Mouse (Mus musculus): Measurements from ENCODE around the gene Rnf187. TPM values are rescaled to one million over a fixed set of nuclear protein-coding genes. Genes with fewer than 3 reads are reported as not detected.

Gene Rnf187
- polyA plus RNA-seq, 1 experiment from 2014 or later = 381 TPM

- ATAC-seq (ENCODE audit: low FRiP score) = no peak
- 0 out of 2 replicates have a peak, but pooled peaks cover 4% of the 10 kb centered on the region for H3K4me1 ChIP-seq (ENCODE audit: control insufficient read depth, insufficient read depth, low read length)
- H3K36me3 ChIP-seq (ENCODE audit: control insufficient read depth, insufficient read depth, low read length) = no peaks in the 10 kb centered on the region
- H3K9ac ChIP-seq (ENCODE audit: low read length) = no peak within 1 kb of the TSS
- no peaks in the 10 kb centered on the region for H3K27me3 ChIP-seq (ENCODE audit: control insufficient read depth, insufficient read depth, low read length)
- no peak within 1 kb of the TSS for H3K4me2 ChIP-seq
- peak; percentile 35 for DNase-seq (ENCODE audit: low spot score, missing footprints)
- no peak within 1 kb of the TSS for H3K4me3 ChIP-seq (ENCODE audit: low read depth, low read length)
- no peaks in the 10 kb centered on the region for H3K9me3 ChIP-seq (ENCODE audit: control insufficient read depth, low read length)
- H3K27ac ChIP-seq (ENCODE audit: low read depth, low read length) = no peak within 1 kb of the TSS
- WGBS = 89% methylated on average over 12 of the region's 12 CpGs
Observed at GRCm38 (mm10) chr11:58917745-58918366, 20.9 kb downstream of the Rnf187 start, which contains the start of gene Btnl10. TSS of gene Btnl10 (plus strand) at chr11:58917908.

GRCm38 (mm10) chr11:58916879-58917744 is 21.6 kb downstream of the Rnf187 start:
- Histone ChIP-seq H3K27me3 (ENCODE audit: control insufficient read depth, insufficient read depth, low read length) (no peaks in the 10 kb centered on the region), H3K4me1 (ENCODE audit: control insufficient read depth, insufficient read depth, low read length) (0 out of 2 replicates have a peak, but pooled peaks cover 4% of the 10 kb centered on the region), H3K4me2 (no peak overlapping the region), H3K27ac (ENCODE audit: low read depth, low read length) (no peak overlapping the region), H3K36me3 (ENCODE audit: control insufficient read depth, insufficient read depth, low read length) (no peaks in the 10 kb centered on the region), H3K9me3 (ENCODE audit: control insufficient read depth, low read length) (no peaks in the 10 kb centered on the region), H3K4me3 (ENCODE audit: low read depth, low read length) (no peak overlapping the region), H3K9ac (ENCODE audit: low read length) (no peak overlapping the region)
- WGBS = 57% methylated on average over 14 of the region's 14 CpGs
- DNase-seq (ENCODE audit: low spot score, missing footprints) (peak; percentile 89), ATAC-seq (ENCODE audit: low FRiP score) (no peak)

GRCm38 (mm10) chr11:58914461-58915028 is 24.2 kb downstream of the Rnf187 start:
- Histone ChIP-seq H3K4me2 (peak overlapping the region; percentile 44), H3K9ac (ENCODE audit: low read length) (peak overlapping the region; percentile 55; the same call in 1 of the 2 replicates), H3K4me1 (ENCODE audit: control insufficient read depth, insufficient read depth, low read length) (0 out of 2 replicates have a peak, but pooled peaks cover 4% of the 10 kb centered on the region), H3K36me3 (ENCODE audit: control insufficient read depth, insufficient read depth, low read length) (no peaks in the 10 kb centered on the region), H3K9me3 (ENCODE audit: control insufficient read depth, low read length) (no peaks in the 10 kb centered on the region), H3K4me3 (ENCODE audit: low read depth, low read length) (peak overlapping the region; percentile 11; the same call in 1 of the 2 replicates), H3K27ac (ENCODE audit: low read depth, low read length) (no peak overlapping the region), H3K27me3 (ENCODE audit: control insufficient read depth, insufficient read depth, low read length) (no peaks in the 10 kb centered on the region)
- ATAC-seq (ENCODE audit: low FRiP score) (no peak), DNase-seq (ENCODE audit: low spot score, missing footprints) (peak; percentile 94)
- WGBS = 24% methylated on average over 17 of the region's 17 CpGs

- no peaks in the 10 kb centered on the region for H3K9me3 ChIP-seq (ENCODE audit: control insufficient read depth, low read length)
- no peak overlapping the region for H3K4me2 ChIP-seq
- WGBS = 94% methylated on average over 1 of the region's 1 CpGs
- no peak for DNase-seq (ENCODE audit: low spot score, missing footprints)
- H3K9ac ChIP-seq (ENCODE audit: low read length) = no peak overlapping the region
- H3K27ac ChIP-seq (ENCODE audit: low read depth, low read length) = no peak overlapping the region
- no peaks in the 10 kb centered on the region for H3K27me3 ChIP-seq (ENCODE audit: control insufficient read depth, insufficient read depth, low read length)
- H3K36me3 ChIP-seq (ENCODE audit: control insufficient read depth, insufficient read depth, low read length) = no peaks in the 10 kb centered on the region
- no peak overlapping the region for H3K4me3 ChIP-seq (ENCODE audit: low read depth, low read length)
- H3K4me1 ChIP-seq (ENCODE audit: control insufficient read depth, insufficient read depth, low read length) = 0 out of 2 replicates have a peak, but pooled peaks cover 4% of the 10 kb centered on the region
- no peak for ATAC-seq (ENCODE audit: low FRiP score)
Observed at GRCm38 (mm10) chr11:58913776-58914175, 24.9 kb downstream of the Rnf187 start.

- Histone ChIP-seq H3K9ac (ENCODE audit: low read length) (no peak overlapping the region), H3K9me3 (ENCODE audit: control insufficient read depth, low read length) (no peaks in the 10 kb centered on the region), H3K4me3 (ENCODE audit: low read depth, low read length) (no peak overlapping the region), H3K4me1 (ENCODE audit: control insufficient read depth, insufficient read depth, low read length) (peaks cover 5% of the 10 kb centered on the region; the same call in 1 of the 2 replicates), H3K27me3 (ENCODE audit: control insufficient read depth, insufficient read depth, low read length) (no peaks in the 10 kb centered on the region), H3K27ac (ENCODE audit: low read depth, low read length) (no peak overlapping the region), H3K4me2 (no peak overlapping the region), H3K36me3 (ENCODE audit: control insufficient read depth, insufficient read depth, low read length) (no peaks in the 10 kb centered on the region)
- ATAC-seq (ENCODE audit: low FRiP score) (no peak), DNase-seq (ENCODE audit: low spot score, missing footprints) (peak; percentile 85)
- whole genome bisulfite sequencing = 42% methylated on average over 6 of the region's 6 CpGs
Observed at GRCm38 (mm10) chr11:58904838-58905237, 33.9 kb downstream of the Rnf187 start.

- peak; percentile 17 for ATAC-seq (ENCODE audit: low FRiP score)
- no peak overlapping the region for H3K27ac ChIP-seq (ENCODE audit: low read depth, low read length)
- H3K27me3 ChIP-seq (ENCODE audit: control insufficient read depth, insufficient read depth, low read length) = no peaks in the 10 kb centered on the region
Observed at GRCm38 (mm10) chr11:58904410-58904718, 34.4 kb downstream of the Rnf187 start.

GRCm38 (mm10) chr11:58903511-58904409 is 35.0 kb downstream of the Rnf187 start, which contains the start of gene Zfp39:
TSS of gene Zfp39 (minus strand) at chr11:58904225.
- ATAC-seq (ENCODE audit: low FRiP score) (peak; percentile 98), DNase-seq (ENCODE audit: low spot score, missing footprints) (peak; percentile 100)
- Histone ChIP-seq H3K9ac (ENCODE audit: low read length) (peak within 1 kb of the TSS; percentile 94), H3K27me3 (ENCODE audit: control insufficient read depth, insufficient read depth, low read length) (no peaks in the 10 kb centered on the region), H3K9me3 (ENCODE audit: control insufficient read depth, low read length) (no peaks in the 10 kb centered on the region), H3K27ac (ENCODE audit: low read depth, low read length) (peak within 1 kb of the TSS; percentile 57), H3K4me1 (ENCODE audit: control insufficient read depth, insufficient read depth, low read length) (peaks cover 5% of the 10 kb centered on the region; the same call in 1 of the 2 replicates), H3K4me2 (peak within 1 kb of the TSS; percentile 94), H3K4me3 (ENCODE audit: low read depth, low read length) (peak within 1 kb of the TSS; percentile 77), H3K36me3 (ENCODE audit: control insufficient read depth, insufficient read depth, low read length) (no peaks in the 10 kb centered on the region; the same call in 1 of the 2 replicates)
- 0% methylated on average over 40 of the region's 40 CpGs for WGBS

More at GRCm38 (mm10) chr11:58904410-58904718, 34.4 kb downstream of the Rnf187 start:
- Histone ChIP-seq H3K4me3 (ENCODE audit: low read depth, low read length) (peak overlapping the region; percentile 77), H3K4me1 (ENCODE audit: control insufficient read depth, insufficient read depth, low read length) (peaks cover 5% of the 10 kb centered on the region; the same call in 1 of the 2 replicates), H3K9me3 (ENCODE audit: control insufficient read depth, low read length) (no peaks in the 10 kb centered on the region), H3K4me2 (peak overlapping the region; percentile 94), H3K36me3 (ENCODE audit: control insufficient read depth, insufficient read depth, low read length) (no peaks in the 10 kb centered on the region), H3K9ac (ENCODE audit: low read length) (peak overlapping the region; percentile 94)
- 4% methylated on average over 8 of the region's 8 CpGs for WGBS
- DNase-seq (ENCODE audit: low spot score, missing footprints) = no peak

GRCm38 (mm10) chr11:58901080-58901479 is 37.6 kb downstream of the Rnf187 start:
- ATAC-seq (ENCODE audit: low FRiP score) (no peak), DNase-seq (ENCODE audit: low spot score, missing footprints) (no peak)
- no peaks in the 10 kb centered on the region; the same call in 1 of the 2 replicates for H3K36me3 ChIP-seq (ENCODE audit: control insufficient read depth, insufficient read depth, low read length)
- no peaks in the 10 kb centered on the region for H3K27me3 ChIP-seq (ENCODE audit: control insufficient read depth, insufficient read depth, low read length)
- peaks cover 5% of the 10 kb centered on the region; the same call in 1 of the 2 replicates for H3K4me1 ChIP-seq (ENCODE audit: control insufficient read depth, insufficient read depth, low read length)
- no peak overlapping the region for H3K4me3 ChIP-seq (ENCODE audit: low read depth, low read length)
- no peak overlapping the region for H3K9ac ChIP-seq (ENCODE audit: low read length)
- no peak overlapping the region for H3K4me2 ChIP-seq
- H3K27ac ChIP-seq (ENCODE audit: low read depth, low read length) = no peak overlapping the region
- no peaks in the 10 kb centered on the region for H3K9me3 ChIP-seq (ENCODE audit: control insufficient read depth, low read length)
